Mouse (Mus musculus) ovary, adult 18-20 months (tissue): ENCODE measurements around the gene C2cd5.
"Not testable (repeated sequence)": the region's sequence is repeated elsewhere in the genome, so short reads cannot be mapped to it uniquely, and the experiment has no call there.

Experiments used
- DNase-seq: peaks from one replicate; pipeline ENCODE4 v3.0.0; 2022; ENCODE audit warnings: low spot score, mixed read lengths

The C2cd5 gene

DNA sequence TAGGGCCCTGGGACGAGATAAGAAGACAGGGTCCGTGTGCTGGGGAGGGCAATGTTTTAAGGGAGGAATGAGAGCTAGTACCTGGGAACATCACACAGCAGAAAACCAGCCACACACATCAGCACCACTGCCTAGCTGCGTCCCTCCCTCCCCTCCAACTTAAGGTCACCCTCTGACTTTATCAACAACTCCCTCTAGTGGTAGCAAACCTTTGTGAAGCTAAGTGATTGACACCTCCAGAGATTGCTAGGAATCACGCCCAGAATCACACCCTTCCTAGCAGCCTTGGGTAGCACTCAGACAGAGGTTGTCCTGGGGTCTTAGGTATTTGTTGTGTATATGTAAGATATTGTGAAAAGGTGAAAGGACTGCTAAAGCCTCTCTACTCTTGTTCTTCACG lies 79.3 kb downstream of the C2cd5 start:
- DNase-seq = no peak

DNA sequence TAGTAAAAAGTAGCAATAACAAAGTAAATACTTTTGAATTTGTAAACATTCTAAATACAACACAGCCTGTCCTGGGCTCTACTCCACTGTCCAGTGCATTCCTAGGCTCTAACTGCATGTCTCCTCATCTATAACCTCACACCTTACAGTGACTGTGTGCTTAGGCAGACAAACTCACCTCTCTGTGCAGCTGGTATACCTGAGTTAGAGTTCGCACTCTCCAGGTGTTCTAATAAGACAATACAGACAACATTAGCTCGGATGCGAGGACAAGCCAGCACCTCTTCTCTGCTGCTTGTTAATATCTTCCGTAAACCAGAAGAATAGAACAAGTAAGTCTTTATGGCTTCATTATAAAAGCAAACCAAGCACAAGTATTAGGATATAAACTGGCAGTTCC lies 79.8 kb downstream of the C2cd5 start:
- no peak for DNase-seq

DNA sequence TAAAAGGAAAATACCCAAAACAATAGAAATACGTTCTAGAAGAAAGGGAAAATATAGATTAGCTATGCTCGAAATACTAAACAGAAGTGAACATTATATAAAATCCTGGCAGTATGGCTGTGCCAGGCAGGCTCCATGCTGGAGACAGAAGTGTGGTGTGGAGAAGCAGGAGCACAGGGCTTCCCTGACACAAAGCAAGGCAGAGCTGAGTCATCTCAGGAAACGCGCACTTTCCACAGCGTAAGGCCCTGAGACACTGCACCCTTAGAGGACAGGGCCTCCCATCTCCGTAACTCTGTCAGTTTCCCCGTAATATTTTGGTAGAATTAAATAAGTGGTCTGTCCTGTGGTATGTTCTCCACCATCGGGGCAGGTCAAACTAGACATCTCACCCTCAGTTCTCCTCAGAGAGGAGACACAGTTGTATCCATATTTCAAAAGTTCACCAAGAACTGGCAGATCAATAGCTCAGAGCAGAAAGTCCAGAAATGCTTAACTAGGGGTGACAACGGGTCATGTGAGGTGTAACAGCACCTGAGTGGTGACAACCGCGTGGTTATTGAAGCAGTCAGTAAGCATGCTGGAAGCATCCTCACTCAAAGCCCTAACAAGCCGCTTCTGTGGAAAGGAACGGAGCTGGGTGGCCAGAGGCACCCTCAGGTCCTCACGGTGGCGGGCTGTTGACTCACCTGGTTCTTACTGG lies 87.3 kb downstream of the C2cd5 start:
- no peak for DNase-seq

DNA sequence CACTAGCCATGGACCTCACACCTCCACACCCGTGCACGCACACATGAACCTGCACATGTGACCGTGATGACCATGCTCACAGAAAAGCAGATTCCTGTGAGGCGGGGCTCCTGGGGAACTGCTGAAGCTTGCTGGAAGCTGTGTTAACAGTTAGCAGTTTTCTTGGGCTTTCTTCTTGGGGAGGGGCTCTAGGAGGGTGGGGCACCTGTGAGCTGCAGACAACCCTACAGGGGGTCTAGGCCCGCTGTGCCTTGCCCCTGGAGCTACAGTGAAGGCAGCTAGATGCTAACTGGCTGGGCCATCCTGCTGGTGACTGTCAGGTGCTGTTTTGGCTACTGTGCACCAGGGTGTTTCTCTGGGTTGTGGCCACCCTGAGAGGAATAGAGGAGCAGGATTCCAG lies 91.1 kb downstream of the C2cd5 start:
- no peak for DNase-seq

DNA sequence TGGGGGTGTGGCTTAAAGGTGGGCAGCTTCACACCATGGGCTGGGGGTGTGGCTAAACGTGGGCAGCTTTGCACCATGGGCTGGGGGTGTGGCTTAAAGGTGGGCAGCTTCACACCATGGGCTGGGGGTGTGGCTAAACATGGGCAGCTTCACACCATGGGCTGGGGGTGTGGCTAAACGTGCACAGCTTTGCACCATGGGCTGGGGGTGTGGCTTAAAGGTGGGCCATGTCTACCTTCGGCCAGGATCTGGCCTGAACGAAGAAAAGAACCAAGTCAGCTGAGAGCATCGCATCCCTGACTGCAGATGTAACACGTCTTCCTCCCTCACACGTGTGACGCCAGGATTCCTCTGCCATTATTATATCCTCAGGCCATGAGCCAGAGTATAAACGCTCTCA lies 94.7 kb downstream of the C2cd5 start:
- not testable (repeated sequence) for DNase-seq

DNA sequence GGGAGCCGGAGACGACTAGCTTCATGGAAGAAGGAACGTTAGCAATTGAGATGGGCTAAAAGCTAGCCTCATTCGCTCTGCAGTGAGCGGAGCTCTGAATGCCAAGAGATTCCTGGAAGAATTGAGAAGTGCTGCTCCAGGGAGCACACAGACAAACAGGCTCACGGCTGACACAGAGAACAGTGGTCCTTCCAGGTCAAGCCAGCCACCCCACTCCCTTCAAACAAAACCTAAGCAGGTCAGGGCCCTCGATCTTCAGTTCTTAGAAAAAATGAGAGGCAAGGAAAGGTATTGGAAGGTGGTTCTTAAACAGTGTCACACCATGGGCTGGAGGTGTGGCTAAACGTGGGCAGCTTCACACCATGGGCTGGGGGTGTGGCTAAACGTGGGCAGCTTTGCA lies 95.1 kb downstream of the C2cd5 start:
- no peak for DNase-seq

DNA sequence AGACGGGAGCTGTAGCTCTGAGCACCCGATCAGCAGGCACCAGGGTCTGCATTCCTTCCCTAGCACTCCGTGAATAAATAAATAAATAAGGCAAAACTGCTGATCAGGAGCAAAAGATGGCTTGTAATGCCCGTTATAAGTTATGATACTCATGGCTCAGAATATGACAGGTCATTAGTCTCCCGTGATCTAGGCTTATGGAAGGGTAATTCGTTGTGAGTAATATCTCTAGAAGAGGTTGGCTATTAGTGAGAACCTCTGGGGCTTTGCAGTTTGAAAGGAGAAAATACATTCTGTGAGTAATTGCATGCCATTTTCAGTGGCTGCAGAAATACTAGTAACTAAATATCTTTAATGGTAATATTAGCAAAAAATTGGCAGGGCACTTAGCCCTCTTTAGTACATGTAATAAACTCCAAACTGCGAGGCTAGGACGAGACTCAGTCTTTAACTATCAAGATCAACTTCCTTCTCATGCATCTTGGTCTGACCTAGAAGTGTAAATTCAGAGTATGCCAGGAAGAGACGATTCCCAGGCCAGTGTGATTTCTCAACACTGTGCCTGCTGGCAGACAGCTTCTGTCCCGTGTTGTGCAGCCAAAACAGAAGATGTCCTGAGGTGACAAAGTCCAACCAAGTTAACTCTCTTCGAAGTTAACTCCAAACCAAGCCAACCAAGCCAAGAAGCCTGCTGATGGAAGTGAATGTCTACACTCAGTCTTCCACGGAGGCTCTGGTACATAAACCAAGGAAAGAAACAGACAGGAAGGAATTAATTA lies 101.5 kb downstream of the C2cd5 start:
- DNase-seq = no peak

DNA sequence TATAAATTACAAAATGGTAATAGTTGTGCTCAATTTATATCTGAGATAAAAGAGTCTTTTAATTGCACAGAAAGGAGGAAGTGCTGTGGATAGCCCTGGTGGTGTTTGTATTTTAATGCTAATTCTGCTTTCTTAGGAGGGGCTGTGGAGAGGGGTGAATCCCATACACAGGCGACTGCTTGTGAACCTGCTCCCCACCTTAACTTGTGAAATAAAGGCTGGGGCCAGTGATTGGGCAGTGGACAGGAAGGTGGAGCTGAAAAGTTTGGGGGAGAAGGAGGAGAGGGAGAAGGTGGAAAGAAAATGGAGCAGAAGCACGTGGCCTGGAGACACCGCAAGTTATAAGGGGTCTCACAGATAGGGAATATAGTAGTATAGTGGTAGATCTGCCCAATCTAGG lies 103.1 kb downstream of the C2cd5 start:
- DNase-seq = no peak

DNA sequence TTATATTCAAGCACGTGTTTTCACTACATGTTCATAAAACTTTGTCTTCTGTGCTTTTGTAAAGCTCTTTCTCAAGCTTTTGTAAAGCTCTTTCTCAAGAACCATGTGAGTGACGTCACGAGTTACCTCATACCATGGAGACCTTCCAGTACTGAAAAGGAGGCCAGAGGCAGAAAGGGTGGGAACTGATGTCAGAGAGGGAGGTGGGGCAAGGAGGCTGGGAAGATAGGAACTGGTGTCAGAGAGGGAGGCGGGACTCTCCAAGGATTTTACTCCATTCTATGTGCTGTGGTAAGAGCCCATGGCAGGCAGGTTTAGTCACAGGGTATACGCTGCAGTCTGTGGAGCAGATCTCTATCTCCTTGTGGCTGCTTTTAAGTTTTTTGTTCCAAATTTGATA lies 104.4 kb downstream of the C2cd5 start:
- no peak for DNase-seq

DNA sequence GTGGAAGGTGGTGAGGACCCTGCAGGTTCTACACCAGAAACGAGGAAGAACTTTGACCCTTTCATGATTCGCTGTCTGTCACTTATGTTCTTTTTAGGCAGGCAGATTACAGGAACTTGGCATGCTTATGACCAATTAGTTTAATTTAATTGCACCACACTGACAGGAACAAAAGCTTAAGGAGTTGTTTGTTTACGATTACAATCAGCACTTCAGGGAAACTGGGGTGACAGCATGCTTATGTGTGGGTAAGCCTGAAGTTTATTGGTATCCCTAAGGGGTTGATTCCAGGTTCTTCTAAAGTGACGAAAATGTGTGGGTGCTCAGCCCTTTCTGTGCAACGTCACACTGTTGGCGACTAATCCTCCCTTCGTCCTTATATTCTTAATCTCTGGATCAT lies 105.1 kb downstream of the C2cd5 start:
- no peak for DNase-seq

DNA sequence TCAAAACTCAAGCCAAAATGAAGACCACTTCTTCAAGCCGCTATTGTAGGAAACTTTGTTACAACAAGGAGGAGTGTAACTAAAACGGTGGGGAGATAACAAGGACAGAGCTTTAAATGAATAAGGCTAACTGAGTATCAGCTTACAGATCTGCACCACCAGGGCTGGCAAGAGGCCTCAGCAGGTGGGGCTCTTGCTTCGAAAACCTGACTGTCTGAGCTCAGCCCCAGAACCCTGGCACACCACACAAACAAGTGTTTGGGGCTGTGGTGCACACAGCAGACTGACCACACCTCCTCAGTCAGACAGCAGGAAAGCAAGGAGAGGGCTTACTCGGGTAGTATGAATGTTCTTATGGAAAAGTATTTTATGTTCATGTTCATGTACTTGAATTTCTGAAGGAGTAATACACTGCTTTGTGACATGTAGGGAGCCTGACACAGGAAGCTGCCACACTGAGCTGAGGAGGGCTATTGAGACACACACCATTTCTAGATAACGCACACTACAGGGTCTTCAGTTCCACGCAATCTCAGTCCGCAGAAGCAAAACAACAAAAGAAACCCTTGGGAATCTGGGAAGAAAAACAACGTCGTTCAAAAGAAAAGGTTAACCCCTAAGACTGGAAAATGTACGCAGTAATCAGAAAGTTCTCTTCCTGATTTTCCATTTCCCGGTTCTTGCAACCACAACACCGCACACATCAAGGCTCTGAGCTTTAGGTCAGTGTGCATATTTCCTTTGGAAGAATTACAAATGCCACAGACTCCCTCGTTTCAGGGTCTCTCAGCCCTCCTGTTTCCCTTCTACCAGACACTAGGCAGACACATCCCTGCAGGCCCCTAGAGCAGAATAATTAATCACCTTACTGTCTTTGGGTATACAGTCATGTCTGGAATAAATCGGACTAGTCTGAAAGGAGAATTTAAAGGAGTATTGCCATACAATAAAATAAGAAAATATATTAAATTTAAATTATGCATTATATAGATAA lies 105.9 kb downstream of the C2cd5 start:
- no peak for DNase-seq

DNA sequence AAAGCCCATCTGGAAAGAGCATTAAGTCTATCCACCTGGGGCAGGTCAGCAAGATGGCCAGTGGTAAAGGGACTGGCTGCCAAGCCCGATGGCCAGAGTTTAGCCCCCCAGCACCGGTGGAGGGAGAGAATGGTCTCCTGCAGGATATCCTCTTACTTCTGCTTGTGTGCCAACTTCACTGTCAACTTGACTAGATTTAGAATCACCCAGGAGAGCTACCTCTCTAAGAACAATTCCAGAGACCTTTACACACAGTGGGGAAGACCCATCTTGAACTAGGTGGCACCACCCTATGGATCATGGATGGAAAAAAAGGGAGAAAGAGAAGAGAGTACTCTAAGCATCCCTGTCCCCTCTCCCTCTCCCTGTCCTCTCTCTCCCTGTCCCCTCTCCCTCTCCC lies 107.0 kb downstream of the C2cd5 start:
- no peak for DNase-seq

DNA sequence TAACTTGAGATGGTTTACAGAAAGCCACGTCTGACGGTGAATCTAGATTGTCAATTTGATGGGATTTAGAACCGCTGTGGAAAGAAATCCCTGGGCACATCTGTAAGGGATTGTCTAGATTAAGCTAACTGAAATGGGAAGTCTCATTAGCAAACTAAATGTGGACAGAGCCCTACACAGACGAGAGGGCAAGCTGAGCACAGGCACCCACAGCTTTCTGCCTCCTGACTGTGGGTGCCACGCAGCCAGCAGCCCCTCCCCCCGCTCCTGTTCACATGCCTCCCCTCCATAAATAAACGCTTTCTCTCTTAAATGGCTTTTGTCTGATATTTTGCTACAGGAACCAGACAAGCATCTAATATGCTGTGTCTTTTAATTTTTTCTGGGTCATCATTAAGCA lies 107.8 kb downstream of the C2cd5 start:
- no peak for DNase-seq

DNA sequence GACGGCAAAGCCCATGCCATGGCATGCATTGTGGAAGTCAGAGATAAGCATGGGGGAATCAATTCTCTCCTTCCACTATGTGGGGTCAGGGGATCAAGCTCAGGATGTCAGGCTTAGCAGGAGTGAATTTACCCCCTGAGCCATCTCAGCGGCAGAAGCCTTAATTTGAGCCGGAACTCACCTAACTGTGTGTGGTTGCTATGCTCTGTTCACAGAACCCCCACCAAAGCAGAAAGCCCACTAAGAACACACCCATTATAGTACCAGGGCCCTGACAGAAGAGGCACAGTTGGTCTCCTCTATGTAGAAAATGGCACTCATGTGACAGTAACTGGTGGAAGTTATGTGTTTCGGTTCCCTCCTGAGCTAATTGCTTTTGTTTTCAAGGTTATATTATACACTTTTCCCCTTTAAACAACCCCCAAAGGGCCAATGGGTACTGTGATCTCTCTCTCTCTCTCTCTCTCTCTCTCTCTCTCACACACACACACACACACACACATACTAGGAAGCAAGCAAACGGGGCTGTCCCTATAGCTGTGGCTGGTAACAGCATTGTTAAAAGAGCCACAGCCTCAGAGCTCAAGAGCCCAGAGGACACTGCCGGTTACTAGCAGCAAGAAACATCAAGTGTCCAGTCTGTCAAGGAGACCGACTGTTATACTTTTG lies 108.4 kb downstream of the C2cd5 start:
- DNase-seq = no peak

DNA sequence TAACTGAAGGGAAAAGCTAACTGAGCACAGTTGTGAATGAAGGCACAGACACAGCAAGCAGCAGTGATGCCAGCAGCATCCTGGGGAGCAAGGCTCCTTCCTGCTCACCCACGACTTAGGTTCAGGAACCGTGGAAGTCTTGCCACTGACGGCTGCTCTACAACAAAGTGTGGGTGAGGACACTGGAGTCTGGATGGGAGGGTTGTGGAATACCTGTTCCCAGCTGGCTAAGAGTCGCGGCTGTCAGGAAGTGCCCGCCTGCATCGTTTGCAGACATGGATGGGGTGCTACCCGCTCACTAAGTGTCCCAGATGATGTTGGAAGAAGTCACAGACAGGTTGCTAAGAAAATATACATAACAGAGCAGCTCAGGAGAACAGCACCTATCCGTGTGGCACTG lies 109.4 kb downstream of the C2cd5 start:
- no peak for DNase-seq

DNA sequence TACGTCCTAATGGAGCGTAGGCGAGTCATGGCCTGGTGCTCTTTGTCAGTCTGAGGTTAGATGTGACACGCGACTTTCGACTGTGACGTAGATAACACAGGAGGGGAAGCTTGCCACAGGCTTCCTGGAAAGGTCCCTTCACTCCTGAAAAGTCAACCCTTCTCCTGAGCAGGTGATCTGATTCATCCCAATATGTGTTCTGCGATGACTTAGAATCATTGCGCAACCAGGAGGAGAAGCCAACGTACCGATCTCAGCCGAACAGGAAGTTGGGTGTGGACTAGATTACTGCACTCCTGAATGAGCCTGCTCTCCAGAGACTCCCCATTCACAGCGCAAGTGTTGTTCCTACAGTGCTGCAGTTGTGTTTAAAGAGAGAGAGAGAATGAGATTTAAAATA lies 110.4 kb downstream of the C2cd5 start:
- DNase-seq = no peak

DNA sequence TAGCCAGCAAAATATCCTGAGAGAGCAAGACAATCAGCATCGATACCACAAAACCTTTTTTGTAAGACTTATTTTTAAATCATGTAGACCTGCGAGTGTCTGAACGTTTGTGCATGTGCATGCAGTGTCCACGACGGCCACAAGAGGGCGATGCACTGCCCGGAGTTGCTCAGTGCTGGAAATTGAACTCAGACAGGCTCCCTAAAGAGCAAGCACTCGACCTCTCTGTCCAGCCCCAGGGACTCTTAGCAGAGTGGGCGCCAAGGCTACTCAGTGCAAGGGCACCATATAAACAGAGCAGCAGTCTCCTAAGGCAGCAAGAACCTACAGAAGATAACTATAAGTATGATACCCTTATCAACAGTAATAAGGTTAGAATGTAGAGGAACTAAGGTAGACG lies 111.2 kb downstream of the C2cd5 start:
- no peak for DNase-seq

DNA sequence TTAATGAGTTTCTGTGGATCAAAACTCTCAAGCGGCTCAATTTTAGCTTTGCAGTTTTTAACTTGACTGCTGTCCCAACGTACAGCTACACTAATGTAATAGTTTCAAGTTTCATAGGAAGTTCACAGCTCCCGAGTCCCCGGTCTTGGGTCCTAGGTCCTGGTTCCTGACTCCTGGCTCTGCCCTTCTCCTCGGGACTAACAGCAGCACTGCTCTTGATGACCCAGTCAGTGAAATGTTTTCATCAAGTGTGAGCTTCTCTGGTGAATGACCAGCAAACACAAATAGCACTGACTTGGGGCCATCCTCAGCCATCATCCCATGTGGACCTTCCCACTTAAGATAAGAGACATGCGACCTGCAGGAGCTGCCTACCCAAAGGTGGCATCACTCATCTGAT lies 111.7 kb downstream of the C2cd5 start:
- DNase-seq = no peak

DNA sequence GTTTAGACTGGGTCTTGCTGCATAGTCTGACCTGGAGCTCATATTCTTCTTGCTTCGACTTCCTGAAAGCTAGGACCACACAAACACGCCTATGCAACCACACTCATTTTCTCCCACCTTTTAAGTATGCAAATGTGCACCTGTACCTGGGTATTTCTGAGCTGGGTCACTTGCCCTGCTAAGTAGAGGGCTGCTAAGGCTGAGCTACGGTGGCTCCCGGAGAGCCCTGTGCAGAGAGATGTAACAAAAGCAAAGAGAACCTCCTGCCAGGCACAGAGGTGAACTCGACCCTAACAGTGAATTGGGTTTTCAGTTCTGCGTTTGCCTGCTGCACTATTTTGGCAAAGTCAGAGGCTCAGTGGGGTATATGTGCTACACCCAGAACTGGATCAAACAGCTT lies 112.3 kb downstream of the C2cd5 start:
- DNase-seq = no peak

DNA sequence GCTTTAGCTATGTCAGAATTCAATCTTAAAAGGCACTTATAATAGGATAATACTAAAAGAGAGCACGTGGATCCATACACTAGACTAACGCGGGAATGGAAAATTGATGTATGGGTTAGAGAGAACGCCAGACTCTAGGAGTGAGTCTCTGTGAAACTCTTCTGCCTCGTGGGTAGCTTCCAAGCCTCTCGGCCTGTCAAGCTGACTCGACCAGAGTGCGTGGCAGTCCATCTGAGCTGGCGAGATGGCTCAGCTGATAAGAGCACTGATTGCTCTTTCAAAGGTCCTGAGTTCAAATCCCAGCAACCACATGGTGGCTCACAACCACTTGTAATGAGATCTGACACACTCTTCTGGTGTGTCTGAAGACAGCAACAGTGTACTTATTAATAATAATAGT lies 113.2 kb downstream of the C2cd5 start:
- not testable (repeated sequence) for DNase-seq

DNA sequence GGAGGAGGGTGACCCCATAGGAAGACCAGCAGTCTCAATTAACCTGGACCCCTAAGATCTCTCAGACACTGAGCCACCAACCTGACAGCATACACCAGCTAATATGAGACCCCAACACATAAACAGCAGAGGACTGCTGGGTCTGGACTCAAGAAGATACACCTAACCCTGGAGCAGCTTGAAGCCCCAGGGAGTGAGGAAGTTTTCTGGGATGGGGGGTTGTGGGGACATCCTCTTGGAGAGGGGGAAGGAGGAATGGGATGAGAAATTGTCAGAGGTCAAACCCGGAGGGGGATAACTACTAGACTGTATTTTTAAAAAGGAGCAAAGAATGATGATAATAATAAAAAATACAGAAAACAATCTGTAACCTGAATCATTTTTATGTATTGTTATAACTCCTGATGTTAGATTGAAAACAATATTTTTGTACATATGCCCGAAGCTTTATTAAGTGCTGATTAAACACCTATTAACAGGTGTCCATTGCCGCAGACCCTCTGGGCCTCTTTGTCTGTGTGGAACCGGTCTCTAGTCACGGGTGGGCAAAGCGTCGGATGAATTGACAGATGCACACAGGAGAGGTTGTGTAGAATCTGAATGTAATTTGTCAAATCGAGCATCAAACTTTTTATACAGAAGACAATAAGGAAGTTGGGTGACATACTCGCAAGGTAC lies 114.2 kb downstream of the C2cd5 start:
- not testable (repeated sequence) for DNase-seq
